Mouse (Mus musculus): ENCODE measurements at regions not wholly inside any gene's neighbourhood (a gene's known extent, or its start where the extent isn't known, plus 50 kb on each side); places are given as distances from the start of the nearest gene placed in this dataset.

DNA sequence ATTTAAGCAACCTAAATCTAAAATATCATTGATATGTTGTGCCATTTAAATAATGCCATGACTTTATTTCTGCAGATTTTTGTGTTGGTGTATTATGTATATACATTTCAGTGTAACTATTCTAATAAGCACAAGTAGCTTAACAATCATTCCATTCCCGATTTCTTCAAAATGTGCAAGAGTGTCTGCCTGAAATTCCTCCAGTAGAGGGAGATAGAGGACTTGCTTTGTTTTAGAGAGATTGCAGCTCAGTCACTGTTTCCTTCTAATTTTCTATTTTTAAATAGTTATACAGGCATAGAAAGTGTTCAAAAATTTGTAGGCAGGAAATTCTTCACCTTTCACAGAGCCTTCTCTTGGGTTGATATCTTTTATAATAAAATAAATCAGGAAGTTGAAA lies 498.0 kb upstream of the Tacstd2 start:
- peak; percentile 5 for DNase-seq (ENCODE audit: low spot score)

DNA sequence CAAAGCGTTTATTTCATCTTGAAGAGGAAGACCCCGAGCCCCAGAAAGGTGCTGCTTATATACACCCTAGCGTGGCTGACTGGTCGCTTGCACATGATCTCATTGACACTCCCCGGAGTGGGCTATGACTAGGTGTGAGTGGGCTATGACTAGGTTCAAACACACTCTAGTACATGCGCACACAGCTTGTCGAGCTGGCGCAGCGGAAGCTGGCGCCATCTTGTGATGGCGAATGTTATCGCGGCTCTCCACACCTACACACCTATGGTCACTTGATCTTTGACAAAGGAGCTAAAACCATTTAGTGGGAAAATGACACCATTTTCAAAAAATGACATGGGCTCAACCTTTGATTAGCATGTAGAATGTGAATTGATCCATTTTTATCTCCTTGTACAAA lies 495.1 kb upstream of the Tacstd2 start:
- DNase-seq (ENCODE audit: low spot score) = no peak

Data from retina, embryonic 14.5 days (tissue).